Mouse (Mus musculus): ENCODE data around the gene Hdac7. TPM values are rescaled to one million over a fixed set of nuclear protein-coding genes. Genes with fewer than 3 reads are reported as not detected.

Gene Hdac7
- polyA plus RNA-seq, 2 experiments = 4.7 to 8.6 TPM

DNA sequence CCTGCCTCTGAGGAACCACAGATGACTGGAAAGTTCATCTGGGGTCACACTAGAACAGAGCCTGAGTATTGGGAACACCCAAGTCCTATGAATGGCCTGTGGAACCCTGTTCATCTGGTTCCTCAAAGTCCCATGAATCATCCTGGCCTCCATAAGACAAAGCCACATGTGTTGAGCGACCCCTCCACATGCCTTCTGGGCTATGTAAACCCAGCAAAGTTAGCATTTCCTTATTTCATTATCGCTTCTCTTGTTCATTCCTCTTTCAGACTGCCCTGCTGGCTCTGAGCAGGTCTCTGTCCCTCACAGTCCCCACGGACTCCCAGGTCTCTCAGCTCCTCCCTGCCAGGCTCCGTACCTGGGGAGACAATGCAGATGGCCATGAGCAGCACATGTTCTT lies 14.1 kb upstream of the Hdac7 start:
- no peaks in the 10 kb centered on the region for H3K36me3 ChIP-seq (replicated peaks; ENCODE audit: control insufficient read depth, insufficient read depth, low read depth)
- 66% methylated on average over 4 of the region's 4 CpGs for WGBS (ENCODE audit: insufficient replicate concordance)
- TF ChIP-seq EP300 (IDR thresholded peaks at IDR 0.05; ENCODE audit: low read depth) (no peak), CTCF (IDR thresholded peaks at IDR 0.05; ENCODE audit: low read depth) (no peak)
- no peaks in the 10 kb centered on the region for H3K4me1 ChIP-seq (replicated peaks; ENCODE audit: control insufficient read depth in 2 of 2, insufficient read depth in 2 of 2, low read length in 1 of 2)
- H3K27ac ChIP-seq = no peak overlapping the region
- DNase-seq (ENCODE audit: low read depth in 3 of 3, low spot score in 3 of 3) (no peak), ATAC-seq (ENCODE audit: insufficient read depth) (no peak)
- H3K4me2 ChIP-seq (ENCODE audit: low read depth) = no peak overlapping the region
- H3K9ac ChIP-seq (replicated peaks) = no peak overlapping the region
- H3K9me3 ChIP-seq (ENCODE audit: control insufficient read depth, low read length) = no peaks in the 10 kb centered on the region
- no peak overlapping the region for H3K4me3 ChIP-seq (ENCODE audit: insufficient read depth in 1 of 2, low read depth in 2 of 2, low read length in 2 of 2)
- H3K27me3 ChIP-seq (ENCODE audit: control insufficient read depth, insufficient read depth, low read length) = no peaks in the 10 kb centered on the region

DNA sequence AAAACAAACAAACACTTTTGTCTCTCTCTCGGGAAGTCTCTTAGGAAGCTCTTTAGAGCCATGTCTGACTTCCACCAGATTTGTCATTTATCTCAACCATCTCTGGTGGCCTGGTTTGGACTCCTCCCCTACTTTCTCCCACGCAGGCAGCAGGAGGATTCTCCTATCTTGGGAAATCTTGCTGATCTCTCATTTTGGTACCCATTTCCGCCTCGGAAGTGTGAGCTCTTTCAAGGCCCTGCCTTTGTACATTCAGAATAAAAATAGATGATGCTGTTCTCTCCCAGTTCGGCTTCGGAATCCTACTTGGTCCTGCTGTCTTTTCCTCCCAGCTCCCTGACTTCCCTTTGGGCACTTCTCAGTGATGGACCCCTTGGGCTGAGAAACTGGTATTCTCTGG lies 10.2 kb upstream of the Hdac7 start:
- Histone ChIP-seq H3K4me1 (replicated peaks; ENCODE audit: control insufficient read depth in 2 of 2, insufficient read depth in 2 of 2, low read length in 1 of 2) (peaks cover 15 to 21% of the 10 kb centered on the region in 2 experiments), H3K36me3 (replicated peaks; ENCODE audit: control insufficient read depth, insufficient read depth, low read depth) (no peaks in the 10 kb centered on the region), H3K9ac (replicated peaks) (no peak overlapping the region), H3K9me3 (ENCODE audit: control insufficient read depth, low read length) (no peaks in the 10 kb centered on the region), H3K27me3 (ENCODE audit: control insufficient read depth, insufficient read depth, low read length) (no peaks in the 10 kb centered on the region), H3K27ac (no peak overlapping the region), H3K4me2 (ENCODE audit: low read depth) (no peak overlapping the region), H3K4me3 (ENCODE audit: insufficient read depth in 1 of 2, low read depth in 2 of 2, low read length in 2 of 2) (no peak overlapping the region)
- 41% methylated on average over 6 of the region's 6 CpGs for WGBS (ENCODE audit: insufficient replicate concordance)
- DNase-seq (ENCODE audit: low read depth in 3 of 3, low spot score in 3 of 3) (no peak), ATAC-seq (ENCODE audit: insufficient read depth) (no peak)
- no peak for TF ChIP-seq EP300 (IDR thresholded peaks at IDR 0.05; ENCODE audit: low read depth)
- TF ChIP-seq CTCF (IDR thresholded peaks at IDR 0.05; ENCODE audit: low read depth) = no peak

- Histone ChIP-seq H3K36me3 (replicated peaks; ENCODE audit: control insufficient read depth, insufficient read depth, low read depth) (no peaks in the 10 kb centered on the region), H3K4me1 (replicated peaks; ENCODE audit: control insufficient read depth in 2 of 2, insufficient read depth in 2 of 2, low read length in 1 of 2) (peaks cover 17 to 25% of the 10 kb centered on the region in 2 experiments), H3K9ac (replicated peaks) (no peak overlapping the region), H3K27me3 (ENCODE audit: control insufficient read depth, insufficient read depth, low read length) (no peaks in the 10 kb centered on the region), H3K27ac (no peak overlapping the region), H3K4me3 (ENCODE audit: insufficient read depth in 1 of 2, low read depth in 2 of 2, low read length in 2 of 2) (no peak overlapping the region), H3K9me3 (ENCODE audit: control insufficient read depth, low read length) (no peaks in the 10 kb centered on the region), H3K4me2 (ENCODE audit: low read depth) (no peak overlapping the region)
- DNase-seq (ENCODE audit: low read depth in 3 of 3, low spot score in 3 of 3) (no peak), ATAC-seq (ENCODE audit: insufficient read depth) (no peak)
- TF ChIP-seq CTCF (IDR thresholded peaks at IDR 0.05; ENCODE audit: low read depth) = 0 out of 2 replicates have a peak, but pooled peaks have one; percentile 11
- no peak for TF ChIP-seq EP300 (IDR thresholded peaks at IDR 0.05; ENCODE audit: low read depth)
- WGBS (ENCODE audit: insufficient replicate concordance) = 35% methylated on average over 8 of the region's 8 CpGs
Measured at GRCm38 (mm10) chr15:97854059-97854458, 9.8 kb upstream of the Hdac7 start.

DNA sequence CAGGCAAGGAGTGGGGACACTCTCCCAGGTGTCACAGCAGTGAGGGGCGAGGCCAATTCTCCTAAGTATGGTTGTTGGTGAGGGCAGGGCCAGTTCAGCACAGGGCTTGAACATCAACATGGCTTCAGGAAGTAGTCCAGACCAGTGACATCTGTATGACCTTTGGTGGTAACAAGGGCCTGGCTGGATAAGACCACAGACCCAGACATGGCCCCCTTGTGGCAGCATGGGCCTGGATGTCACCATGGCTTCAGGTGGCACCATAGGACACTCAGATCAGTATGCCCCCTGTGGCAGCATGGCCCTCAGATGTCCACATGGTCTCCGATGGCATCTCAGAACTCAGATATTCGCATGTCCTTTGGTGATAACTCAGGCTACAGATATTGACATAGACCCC lies 8.0 kb upstream of the Hdac7 start:
- 0 out of 2 replicates have a peak, but pooled peaks have one; percentile 9 for TF ChIP-seq CTCF (IDR thresholded peaks at IDR 0.05; ENCODE audit: low read depth)
- no peak for TF ChIP-seq EP300 (IDR thresholded peaks at IDR 0.05; ENCODE audit: low read depth)
- peaks cover 30 to 36% of the 10 kb centered on the region in 2 experiments for H3K4me1 ChIP-seq (replicated peaks; ENCODE audit: control insufficient read depth in 2 of 2, insufficient read depth in 2 of 2, low read length in 1 of 2)

DNA sequence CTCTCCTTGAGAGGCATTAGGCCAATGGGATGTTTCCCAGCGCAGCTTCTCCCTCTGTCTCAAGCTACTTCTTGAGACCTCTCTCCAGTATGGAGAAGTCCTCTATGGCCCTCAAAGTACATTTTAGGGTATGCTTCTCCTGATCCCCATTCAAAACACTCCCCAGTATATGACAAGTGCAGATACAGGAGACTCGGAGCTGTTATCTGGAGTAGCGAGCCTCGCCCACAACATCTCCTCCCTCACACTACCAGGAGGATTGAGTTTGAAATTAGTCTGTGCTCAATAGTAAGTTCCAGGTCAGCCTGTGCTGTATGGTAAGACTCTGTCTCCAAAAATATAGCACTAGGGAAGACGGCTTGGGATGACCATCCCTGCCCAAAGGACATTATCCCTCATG lies 6.7 kb upstream of the Hdac7 start:
- Histone ChIP-seq H3K9me3 (ENCODE audit: control insufficient read depth, low read length) (no peaks in the 10 kb centered on the region), H3K27ac (peak overlapping the region; percentile 74), H3K27me3 (ENCODE audit: control insufficient read depth, insufficient read depth, low read length) (no peaks in the 10 kb centered on the region), H3K4me3 (ENCODE audit: insufficient read depth in 1 of 2, low read depth in 2 of 2, low read length in 2 of 2) (no peak overlapping the region), H3K9ac (replicated peaks) (peak overlapping the region; percentile 40; the same call in 1 of the 2 replicates), H3K4me2 (ENCODE audit: low read depth) (peak overlapping the region; percentile 85), H3K4me1 (replicated peaks; ENCODE audit: control insufficient read depth in 2 of 2, insufficient read depth in 2 of 2, low read length in 1 of 2) (peaks cover 39 to 49% of the 10 kb centered on the region in 2 experiments), H3K36me3 (replicated peaks; ENCODE audit: control insufficient read depth, insufficient read depth, low read depth) (no peaks in the 10 kb centered on the region)
- DNase-seq (ENCODE audit: low read depth in 3 of 3, low spot score in 3 of 3) (peak in 2 of 3 experiments; percentile 41 to 46), ATAC-seq (ENCODE audit: insufficient read depth) (peak; percentile 56)
- TF ChIP-seq EP300 (IDR thresholded peaks at IDR 0.05; ENCODE audit: low read depth) (no peak), CTCF (IDR thresholded peaks at IDR 0.05; ENCODE audit: low read depth) (no peak)
- 27% methylated on average over 5 of the region's 5 CpGs for WGBS (ENCODE audit: insufficient replicate concordance)

More for the DNA sequence above, 8.0 kb upstream of the Hdac7 start:
- Histone ChIP-seq H3K4me3 (ENCODE audit: insufficient read depth in 1 of 2, low read depth in 2 of 2, low read length in 2 of 2) (no peak overlapping the region), H3K4me2 (ENCODE audit: low read depth) (no peak overlapping the region), H3K9ac (replicated peaks) (no peak overlapping the region), H3K27me3 (ENCODE audit: control insufficient read depth, insufficient read depth, low read length) (no peaks in the 10 kb centered on the region), H3K9me3 (ENCODE audit: control insufficient read depth, low read length) (no peaks in the 10 kb centered on the region), H3K27ac (no peak overlapping the region), H3K36me3 (replicated peaks; ENCODE audit: control insufficient read depth, insufficient read depth, low read depth) (no peaks in the 10 kb centered on the region)
- WGBS (ENCODE audit: insufficient replicate concordance) = 84% methylated on average over 3 of the region's 3 CpGs
- ATAC-seq (ENCODE audit: insufficient read depth) (no peak), DNase-seq (ENCODE audit: low read depth in 3 of 3, low spot score in 3 of 3) (no peak)

All from liver, embryonic 14.5 days (tissue).